Mouse (Mus musculus) gastrocnemius, adult 18-20 months (tissue): ENCODE measurements around the gene Mroh7. TPM values are rescaled to one million over a fixed set of nuclear protein-coding genes. Genes with fewer than 3 reads are reported as not detected.

Experiments
- DNase-seq: peaks from one replicate; pipeline ENCODE4 v3.0.0; 2021; ENCODE audit warnings: low spot score
- total RNA-seq, 2 experiments: library from RNA; stranded (reverse); gene quantifications; 2 replicates each; pipeline ENCODE4 v1.2.3; 2021

Gene Mroh7
- total RNA-seq, 2 experiments from 2014 or later = 0.09 to 0.50 TPM

GRCm38 (mm10) chr4:106699989-106700388, 30.7 kb downstream of the Mroh7 start:
- peak; percentile 57 for DNase-seq

GRCm38 (mm10) chr4:106693841-106694430, 36.8 kb downstream of the Mroh7 start:
- DNase-seq = no peak

DNA sequence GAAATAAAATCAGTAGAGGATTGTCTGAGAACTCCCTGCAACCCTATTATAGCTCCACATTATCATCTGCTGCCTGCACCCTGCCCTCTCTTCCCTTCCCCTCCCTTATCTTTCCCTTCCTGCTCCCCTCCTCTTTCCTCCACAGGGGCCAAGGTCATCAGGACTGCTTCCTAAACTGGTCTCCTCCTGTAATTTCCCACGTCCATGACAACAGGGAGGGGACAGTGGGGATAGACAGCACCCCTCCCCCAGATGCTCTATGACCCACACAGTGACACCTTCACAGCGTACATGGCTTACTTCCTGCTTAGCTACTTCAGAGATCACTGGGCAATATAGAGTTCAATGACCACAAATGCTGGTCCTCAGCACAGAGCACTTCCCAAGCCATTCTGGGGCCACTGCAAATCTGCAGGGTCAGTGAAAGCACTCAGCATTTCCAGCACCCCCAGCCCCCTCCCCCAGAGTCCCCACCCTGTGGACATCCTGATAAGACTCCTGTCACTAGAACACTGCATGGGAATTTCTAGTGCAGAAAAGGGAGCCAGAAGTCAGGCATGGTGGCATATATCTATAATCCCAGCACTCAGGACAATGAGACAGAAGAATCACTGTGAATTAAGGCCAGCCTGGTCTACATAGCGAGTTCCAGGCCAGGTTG, 42.0 kb downstream of the Mroh7 start:
- DNase-seq = no peak

- no peak for DNase-seq
Measured at GRCm38 (mm10) chr4:106680955-106681354, 49.8 kb downstream of the Mroh7 start.

DNA sequence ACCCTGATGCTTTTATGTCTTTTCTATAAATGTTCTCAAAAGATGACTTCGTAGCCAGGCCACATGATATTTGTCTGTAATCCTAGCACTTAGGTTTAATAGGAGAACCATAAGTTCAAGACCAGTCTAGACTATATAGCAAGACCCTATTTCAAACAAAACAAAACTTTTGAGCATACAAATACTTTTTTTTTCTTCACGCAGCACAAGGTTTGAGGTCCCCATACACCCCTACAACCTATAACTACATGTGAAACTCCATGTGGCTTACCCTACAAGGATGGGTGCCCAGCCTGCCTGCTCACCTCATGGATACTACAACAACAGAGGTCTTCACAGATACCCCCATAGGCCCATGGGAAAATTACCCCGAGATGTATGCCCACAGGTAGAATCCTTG, 51.6 kb downstream of the Mroh7 start:
- no peak for DNase-seq

- peak; percentile 90 for DNase-seq
Measured at GRCm38 (mm10) chr4:106678442-106679118, 52.1 kb downstream of the Mroh7 start, which contains the start of gene Ttc4. Ttc4 (minus strand) TSS chr4:106678944.

- no peak for DNase-seq
Measured at GRCm38 (mm10) chr4:106676749-106677148, 54.0 kb downstream of the Mroh7 start.

DNA sequence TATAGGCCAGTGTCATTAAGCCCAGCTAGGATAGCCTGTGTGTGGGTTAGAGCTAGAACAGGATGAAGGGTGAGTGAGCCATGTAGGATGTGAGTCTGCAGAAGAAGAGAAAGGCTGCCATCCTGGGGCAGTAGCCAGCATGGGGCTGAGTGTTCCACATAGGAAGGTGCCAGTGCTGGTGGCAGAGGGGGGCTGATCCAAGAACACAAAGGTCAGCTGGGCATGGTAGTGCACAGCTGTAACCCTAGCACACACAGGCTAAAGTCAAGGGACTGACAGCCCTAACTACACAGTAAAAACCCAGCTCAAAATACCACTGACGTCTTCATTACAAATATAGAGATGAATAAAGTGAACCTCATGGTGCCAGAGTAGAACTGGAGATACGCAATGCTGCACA, 64.2 kb downstream of the Mroh7 start:
- peak; percentile 84 for DNase-seq

GRCm38 (mm10) chr4:106665673-106666072, 65.1 kb downstream of the Mroh7 start:
- DNase-seq = no peak

GRCm38 (mm10) chr4:106665269-106665668, 65.5 kb downstream of the Mroh7 start:
- no peak for DNase-seq

DNA sequence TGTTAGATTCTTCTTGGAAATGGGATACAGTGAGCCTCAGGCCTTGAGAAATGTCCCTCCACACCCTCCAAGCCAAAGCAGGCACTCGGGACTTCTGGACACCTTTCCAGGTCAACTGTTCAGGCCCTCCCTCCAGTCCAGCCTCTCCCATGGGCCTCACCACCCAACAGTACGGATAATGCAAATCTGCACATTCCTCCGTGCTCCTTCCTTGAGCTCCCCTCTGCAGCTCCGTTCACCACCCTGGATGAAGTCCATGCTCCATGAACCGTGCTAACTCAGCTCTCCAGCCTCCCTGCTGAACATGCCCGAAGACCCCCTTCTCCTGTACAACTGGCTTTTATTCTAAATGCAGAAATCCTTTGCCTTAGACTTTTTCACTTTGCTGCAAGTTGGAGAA, 66.0 kb downstream of the Mroh7 start:
- no peak for DNase-seq

DNA sequence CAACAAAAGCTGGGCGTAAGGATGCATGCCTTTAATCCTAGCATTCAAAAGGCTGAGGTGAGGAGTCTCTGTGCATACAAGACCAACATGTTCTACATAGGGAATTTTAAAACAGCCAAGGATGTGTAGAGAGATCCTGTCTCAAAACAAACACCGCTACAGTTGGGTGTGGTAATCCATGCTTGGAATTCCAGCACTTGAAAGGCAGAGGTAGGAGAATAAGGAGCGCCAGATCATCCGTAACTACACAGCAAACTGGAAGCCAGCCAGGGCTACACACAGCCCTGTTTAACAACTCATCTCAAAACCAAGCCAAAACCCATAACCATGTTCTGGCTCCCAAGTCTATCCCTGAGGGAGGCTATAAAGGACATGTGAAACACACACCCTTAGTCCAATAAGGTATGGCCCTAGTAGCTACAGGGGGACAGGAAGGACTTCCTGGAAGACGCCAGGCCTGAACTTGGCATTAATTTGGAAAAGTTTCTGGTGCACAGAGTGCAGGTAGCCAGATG, 66.7 kb downstream of the Mroh7 start:
- DNase-seq = no peak

- peak; percentile 56 for DNase-seq
Measured at GRCm38 (mm10) chr4:106655681-106656080, 75.0 kb downstream of the Mroh7 start.

DNA sequence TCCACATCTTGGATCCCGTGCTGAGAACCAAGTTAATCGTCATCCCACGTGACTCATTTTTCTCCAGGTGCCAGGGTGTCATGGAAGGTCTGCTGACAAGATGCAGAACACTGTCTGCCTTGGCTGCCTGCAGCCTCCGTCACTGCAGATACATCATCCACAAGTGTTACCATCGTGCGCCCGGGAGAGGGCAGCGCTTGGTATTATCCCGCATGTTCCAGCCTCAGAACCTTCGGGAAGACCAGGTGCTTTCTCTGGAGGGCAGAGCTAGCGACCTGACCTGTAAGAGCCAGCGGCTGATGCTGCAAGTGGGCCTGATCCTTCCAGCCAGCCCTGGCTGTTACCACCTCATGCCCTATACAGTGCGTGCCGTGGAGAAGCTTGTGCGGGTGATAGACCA, 77.7 kb downstream of the Mroh7 start:
- DNase-seq = no peak

- no peak for DNase-seq
Measured at GRCm38 (mm10) chr4:106652546-106652945, 78.2 kb downstream of the Mroh7 start.

- DNase-seq = peak; percentile 97
Measured at GRCm38 (mm10) chr4:106650833-106651527, 79.7 kb downstream of the Mroh7 start, which contains the start of gene Pars2. Pars2 (plus strand) TSS chr4:106651069.

- peak; percentile 34 for DNase-seq
Measured at GRCm38 (mm10) chr4:106647137-106647536, 83.6 kb downstream of the Mroh7 start.

- no peak for DNase-seq
Measured at GRCm38 (mm10) chr4:106645797-106646196, 84.9 kb downstream of the Mroh7 start.

- DNase-seq = peak; percentile 63
Measured at GRCm38 (mm10) chr4:106644218-106644610, 86.5 kb downstream of the Mroh7 start.

- DNase-seq = no peak
Measured at GRCm38 (mm10) chr4:106643483-106644217, 87.1 kb downstream of the Mroh7 start.

- DNase-seq = no peak
Measured at GRCm38 (mm10) chr4:106634086-106634479, 96.6 kb downstream of the Mroh7 start.
